Mouse (Mus musculus) erythroblast, embryonic 14.5 days (primary cell): ENCODE results near the gene Rps27rt.

Experiments
- GATA1 ChIP-seq: IDR thresholded peaks from 2 replicates; pipeline ENCODE4 v1.6.1; 2012; ENCODE audit warnings: low read length, inconsistent platforms, mixed read lengths
- TAL1 ChIP-seq: IDR thresholded peaks from 3 replicates; pipeline ENCODE4 v1.6.1; 2012; ENCODE audit warnings: low read length, inconsistent platforms, mixed read lengths

- no peak for TF ChIP-seq TAL1
- TF ChIP-seq GATA1: no peak
These were observed 37.0 kb downstream of the Rps27rt start for GRCm38 (mm10) chr9:114945576-114945975.
